Mouse (Mus musculus): Measurements from ENCODE around the gene Rab27a.
"Not testable (repeated sequence)": the region's sequence is repeated elsewhere in the genome, so short reads cannot be mapped to it uniquely, and the experiment has no call there.

Rab27a gene

DNA sequence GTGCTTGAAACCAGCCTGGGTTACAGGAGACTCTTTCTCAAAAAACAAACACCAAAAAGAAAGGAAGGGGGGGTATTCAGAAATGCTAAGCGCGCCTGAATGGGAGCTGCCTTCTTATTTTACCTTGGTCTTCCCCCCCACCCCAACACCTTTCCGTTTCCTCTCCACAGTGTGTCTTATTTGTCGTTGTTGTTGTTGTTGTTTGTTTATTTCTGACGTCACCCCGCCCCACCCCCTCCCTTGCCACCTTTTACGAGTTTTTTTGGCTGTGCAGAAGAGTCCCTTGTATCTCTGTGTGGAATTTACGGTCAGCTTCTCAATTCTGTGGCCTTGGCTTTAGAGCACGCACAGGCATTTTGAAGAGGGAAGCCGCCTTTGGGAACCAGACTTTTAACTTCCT, 1.1 kb downstream of the Rab27a start:
- no peak for DNase-seq (ENCODE audit: low spot score in 2 of 2)

DNA sequence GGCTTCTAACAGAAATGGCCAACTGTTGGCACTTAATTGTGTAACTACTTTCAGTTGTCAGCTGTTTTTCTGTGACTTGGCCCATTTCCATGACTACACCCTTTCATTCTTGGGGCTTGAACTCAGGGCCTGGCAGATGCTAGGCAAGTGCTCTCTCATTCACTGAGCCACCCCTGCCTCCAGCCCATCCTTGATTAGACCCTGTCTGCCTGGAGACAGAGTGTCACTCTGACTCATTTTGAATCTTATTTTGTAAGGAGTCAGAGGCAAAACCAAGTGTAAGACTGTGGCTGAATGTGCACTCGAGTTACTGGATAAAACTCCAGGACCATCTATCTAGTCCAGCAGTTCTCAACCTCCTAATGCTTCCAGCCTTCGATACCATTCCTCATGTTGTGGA, 3.3 kb downstream of the Rab27a start:
- DNase-seq (ENCODE audit: low spot score in 2 of 2) = no peak

DNA sequence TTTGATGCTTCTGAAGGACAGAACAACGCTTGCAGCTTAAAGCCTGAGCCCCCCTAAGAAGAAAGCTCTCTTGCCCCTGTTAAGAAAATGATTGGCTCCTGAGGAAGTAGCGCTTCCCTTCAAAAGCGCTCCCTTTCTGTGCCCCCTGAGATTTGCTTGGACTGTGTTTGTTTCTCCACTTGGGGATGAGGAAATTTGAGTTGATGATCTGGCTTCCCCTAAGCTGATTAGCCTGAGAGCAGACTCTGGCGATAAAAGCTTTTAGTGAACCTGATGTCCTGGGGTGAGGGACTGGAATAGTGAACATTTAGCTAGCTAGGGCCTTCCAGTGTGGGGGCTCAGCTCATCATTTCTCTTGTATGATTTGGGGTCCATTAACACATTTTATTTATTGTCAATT, 4.3 kb downstream of the Rab27a start:
- no peak for DNase-seq (ENCODE audit: low spot score in 2 of 2)

DNA sequence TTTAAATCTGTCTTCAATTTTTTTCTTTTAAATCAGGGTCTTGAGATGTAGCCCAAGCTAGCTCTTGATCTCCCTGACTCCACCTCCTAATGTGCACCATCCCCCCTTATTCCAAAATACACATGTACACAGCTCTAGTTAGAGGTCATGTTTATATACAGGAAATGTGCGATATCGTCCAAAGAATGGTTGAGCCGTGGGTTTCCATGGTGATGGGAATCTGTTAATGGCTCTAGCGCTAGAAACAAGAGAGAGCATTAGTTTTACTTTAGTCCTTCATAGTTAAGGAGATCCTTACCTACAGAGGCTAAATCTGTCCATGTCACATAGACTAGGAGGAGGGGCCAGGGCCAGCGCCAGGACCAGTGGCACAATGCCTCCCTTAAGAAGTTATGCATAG, 5.2 kb downstream of the Rab27a start:
- DNase-seq (ENCODE audit: low spot score in 2 of 2) = no peak

DNA sequence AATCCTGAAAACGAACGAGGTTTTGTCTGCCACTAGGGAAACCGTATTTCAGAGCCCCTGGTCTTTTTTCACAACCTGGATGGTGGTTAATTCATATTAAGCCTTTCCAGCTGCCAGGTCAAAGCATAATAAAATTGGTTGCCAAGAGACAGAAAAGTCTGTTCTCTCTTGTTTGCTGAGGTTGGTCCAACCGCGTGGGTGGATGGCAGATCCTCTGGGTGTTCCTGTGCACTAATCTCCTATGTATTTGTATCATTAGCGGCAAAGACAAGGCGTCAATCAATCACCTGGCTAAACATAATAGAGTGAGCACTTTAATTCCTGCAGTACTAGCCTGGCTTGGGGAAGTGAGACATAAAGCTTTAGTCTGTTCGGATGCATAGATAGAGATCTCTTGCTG, 6.0 kb downstream of the Rab27a start:
- DNase-seq (ENCODE audit: low spot score in 2 of 2) = no peak

DNA sequence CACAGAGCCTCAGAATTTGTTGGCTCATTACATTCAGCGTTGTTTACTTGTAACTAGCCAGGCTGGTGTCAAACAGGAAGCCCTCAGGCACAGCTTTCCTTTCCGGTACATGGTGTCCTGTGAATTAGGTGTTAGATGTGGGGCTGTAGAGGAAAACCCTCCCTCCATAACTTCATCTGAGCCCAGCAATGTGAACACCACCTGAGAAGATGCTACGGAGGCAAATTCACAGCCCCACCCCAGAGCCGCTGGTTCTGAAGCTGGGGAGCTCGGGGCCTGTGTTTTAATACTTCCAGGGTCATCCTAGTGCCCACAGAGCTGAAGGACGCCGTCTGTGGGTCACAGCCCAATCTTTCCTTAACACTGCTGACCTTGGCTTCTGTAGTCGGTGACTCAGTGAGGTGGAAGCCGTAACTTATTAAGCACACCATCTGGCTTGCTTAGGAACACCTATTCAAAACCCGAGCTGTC, 10.8 kb downstream of the Rab27a start:
- DNase-seq (ENCODE audit: low spot score in 2 of 2) = no peak

DNA sequence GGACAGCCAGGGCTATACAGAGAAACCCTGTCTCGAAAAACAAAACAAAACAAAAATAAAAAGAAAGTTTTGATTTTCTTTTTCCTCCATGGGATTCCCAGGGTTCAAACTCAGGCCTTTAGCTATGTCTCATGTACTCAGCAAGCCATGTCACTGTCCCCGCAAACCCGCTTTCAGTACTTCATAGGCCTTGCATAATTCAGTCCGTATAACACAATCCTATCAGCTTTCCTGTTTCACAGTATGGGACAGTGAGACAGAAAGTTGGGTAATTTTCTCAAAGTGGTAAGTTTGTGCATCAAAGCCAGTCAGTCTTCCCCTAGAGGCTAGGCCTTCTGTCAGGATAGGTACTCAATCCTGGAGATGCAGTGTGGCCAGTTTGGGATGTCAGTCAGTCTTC, 14.6 kb downstream of the Rab27a start:
- DNase-seq (ENCODE audit: low spot score in 2 of 2) = no peak

DNA sequence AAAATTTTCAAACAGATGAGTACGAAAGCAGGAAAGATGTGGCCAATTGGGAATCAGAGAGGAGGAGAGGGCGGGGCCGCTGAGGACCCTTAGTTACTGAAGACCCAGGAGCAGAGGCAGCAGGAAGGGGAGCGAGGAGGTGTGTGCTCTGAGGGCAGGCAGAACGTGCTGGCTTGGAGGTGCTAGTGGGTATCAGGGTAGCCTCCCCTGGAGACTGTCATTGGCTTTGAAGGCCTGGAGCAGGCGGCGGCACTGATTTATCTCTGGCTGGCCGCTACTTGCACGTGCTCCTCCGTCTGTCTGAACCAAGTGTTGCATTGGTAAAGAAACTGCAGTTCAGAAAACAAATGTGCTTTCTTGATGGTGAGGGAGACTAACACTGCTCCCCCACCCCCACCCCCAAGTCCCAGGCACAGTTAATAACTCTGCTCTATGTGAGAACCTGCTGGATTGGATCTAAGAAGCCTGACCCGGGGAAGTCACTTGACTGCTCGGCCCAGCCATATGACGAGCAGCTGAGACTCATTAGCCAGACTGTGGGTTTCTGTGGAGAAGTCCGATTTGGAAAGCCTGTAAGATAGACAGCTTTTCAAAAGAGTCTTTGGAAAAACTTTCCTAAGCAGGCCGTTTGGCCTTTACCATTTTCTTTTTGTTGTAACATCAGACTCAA, 19.1 kb downstream of the Rab27a start:
- no peak for DNase-seq (ENCODE audit: low spot score in 2 of 2)

DNA sequence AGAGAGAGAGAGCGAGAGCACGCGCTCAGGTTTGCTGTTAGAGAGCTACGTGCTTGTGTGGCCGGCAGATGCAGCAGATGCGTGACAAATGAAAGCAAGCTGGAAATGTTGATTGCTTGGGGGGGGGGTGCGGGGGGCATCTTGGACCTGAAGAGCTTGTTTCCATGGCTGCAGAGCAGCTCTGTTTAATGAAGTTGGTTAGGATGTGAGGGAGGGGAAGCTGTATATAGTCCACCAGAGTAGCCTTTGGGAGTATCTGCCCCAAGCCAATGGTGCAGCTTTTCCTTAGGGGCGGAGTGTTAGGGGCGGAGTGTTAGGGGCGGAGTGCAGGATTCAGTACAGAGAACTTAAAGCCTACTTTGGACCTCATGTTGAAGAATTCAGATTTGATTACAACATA, 22.4 kb downstream of the Rab27a start:
- no peak for DNase-seq (ENCODE audit: low spot score in 2 of 2)

DNA sequence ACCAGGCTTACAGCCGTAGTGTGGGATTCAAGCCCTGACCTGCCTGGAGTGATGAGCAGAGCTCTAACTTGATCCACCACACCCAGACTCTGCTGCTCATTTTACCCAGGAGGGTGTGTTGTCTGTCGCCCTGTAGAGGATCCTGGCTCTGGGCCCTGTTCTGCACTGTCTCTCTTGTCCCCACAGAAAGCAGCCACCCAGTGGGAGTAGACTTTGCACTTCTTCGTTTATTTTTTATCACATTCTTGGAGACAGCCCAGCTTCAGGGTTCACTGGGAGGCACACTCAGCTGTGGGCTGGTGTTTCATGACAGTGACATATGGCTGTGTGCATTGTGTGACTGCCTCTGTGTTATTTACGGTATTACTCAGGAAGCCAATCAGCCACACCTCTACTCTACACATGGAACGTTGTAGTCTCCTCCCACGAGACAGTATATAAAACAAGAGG, 23.6 kb downstream of the Rab27a start:
- peak; percentile 46 to 61 for DNase-seq (ENCODE audit: low spot score in 2 of 2)

DNA sequence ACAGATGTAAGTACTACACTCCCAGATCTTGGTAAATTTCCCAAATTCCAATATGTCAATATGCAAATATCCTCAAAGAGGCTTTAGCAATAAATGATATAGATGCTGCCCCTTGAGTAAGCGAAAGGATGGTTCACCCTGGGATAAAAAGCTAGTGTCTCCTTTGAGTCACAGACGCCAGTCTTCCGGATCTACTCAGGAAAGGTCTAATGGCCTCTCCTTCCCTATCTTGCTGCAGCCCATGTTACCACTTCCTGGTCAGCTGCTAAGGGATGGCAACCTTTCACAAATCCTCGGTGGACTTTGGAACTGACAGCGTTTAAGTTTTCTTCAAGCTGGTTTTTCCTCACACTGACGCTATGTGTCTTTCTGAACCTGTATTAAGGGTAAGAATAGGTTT, 24.0 kb downstream of the Rab27a start:
- DNase-seq (ENCODE audit: low spot score in 2 of 2) = no peak

DNA sequence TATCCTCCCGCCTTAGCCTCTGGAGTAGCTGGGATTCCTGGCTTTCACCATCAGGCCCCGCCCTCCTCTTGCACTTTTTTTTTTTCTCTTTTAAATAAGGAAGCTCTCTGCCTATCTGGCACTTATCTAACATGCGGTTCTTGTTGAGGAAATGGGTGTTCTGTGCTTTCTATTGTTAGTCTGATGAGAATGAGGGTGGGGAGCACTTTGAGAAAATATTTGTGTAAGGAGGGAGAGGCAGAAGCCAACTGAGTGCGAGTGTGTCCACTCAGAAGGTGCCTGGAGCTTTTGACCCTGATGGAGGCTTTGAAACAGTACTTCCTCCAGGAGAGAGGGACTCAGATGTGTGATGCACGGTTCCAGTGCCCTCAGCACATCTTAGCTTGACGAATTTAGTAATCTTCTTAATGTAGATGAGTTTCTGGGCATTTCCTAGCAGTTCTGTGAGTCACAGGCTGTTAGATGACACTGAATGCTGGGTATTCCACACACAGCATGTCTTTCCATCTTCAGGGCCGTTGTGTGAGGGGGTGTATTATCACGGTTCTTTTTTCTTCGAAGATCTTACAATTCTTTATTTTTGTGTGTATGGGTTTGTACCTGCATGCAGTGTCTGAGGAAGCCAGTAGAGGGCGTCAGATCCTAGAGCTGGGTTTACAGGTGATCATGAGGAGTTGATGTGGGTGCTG, 26.5 kb downstream of the Rab27a start:
- DNase-seq (ENCODE audit: low spot score in 2 of 2) = no peak

DNA sequence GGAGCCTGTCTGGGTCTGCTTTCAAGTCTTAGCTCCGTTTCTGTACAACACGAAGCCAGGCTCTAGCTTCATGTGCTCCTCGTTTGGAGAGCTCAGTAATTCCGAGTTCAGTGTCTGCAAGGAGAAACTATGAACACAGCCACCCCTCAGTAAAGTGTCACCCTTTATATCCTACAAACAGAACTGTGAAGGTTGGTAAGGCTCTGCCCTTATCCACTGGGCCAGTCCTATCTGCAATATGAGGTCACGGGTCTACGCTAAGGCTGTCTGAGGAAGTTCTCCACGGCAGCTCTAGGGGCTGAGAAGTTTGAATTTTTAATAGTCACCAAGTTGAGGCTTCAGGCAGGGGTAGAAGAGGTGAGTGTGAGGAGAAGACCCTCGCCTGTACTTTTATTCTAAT, 27.8 kb downstream of the Rab27a start:
- no peak for DNase-seq (ENCODE audit: low spot score in 2 of 2)

DNA sequence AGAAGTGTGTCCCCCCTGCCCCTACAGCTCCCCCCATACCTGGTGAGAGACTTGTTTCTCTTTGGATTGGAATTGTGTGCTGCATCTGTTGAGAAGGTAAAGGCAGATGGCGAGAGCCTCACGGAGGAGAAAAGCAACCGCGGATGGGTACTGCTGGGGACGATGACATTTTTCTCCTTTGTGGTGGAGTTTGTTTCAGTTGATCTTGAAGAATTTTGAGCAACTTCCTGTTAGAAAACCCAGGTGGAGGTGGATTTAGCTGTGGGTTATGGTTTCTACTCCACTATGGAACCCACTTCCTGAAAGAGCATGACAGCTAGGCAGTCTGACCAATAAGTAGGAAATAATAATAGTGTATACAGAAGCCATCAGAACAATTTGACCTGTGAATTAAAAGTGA, 28.5 kb downstream of the Rab27a start:
- no peak for DNase-seq (ENCODE audit: low spot score in 2 of 2)

DNA sequence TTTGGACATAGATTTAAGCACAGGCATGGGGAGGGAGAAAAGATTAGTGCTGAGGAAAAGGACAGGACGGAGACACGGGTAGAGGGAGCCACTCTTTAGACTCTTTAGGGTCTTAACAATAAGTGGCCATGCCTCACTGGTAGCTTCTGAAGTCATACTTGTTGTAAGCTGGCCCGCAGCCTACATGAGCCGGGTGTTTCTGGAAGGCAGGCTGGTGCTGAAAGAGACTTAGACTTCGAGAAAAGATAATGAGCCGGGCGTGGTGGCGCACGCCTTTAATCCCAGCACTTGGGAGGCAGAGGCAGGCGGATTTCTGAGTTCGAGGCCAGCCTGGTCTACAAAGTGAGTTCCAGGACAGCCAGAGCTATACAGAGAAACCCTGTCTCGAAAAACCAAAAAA, 34.7 kb downstream of the Rab27a start:
- not testable (repeated sequence) for DNase-seq (ENCODE audit: low spot score in 2 of 2)

DNA sequence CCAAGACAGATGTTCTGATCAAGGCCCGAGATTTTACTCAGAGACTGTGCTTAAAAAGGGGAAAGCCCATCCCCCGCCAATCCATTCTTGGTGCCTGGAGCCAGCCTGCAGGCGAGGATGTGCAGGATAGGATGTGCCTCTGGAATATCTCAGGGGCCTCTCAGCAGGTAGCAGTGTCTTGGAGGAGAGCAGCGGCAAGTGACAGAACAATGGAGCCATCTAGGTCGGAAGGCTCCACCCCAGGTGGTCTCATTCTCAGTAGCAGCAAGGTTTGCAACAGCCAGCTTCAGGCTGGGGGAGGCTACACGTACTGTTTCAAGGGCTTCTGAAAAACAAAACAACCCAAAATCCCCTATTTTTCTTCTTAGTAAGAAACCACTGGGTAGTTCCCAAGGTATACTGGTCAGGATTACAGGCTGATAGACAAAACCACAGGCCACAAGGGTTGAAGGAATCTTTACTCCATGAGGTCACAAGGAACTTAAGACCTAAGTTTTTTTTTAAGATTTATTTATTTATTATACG, 35.2 kb downstream of the Rab27a start:
- DNase-seq (ENCODE audit: low spot score in 2 of 2) = peak in 1 of 2 experiments; percentile 38

DNA sequence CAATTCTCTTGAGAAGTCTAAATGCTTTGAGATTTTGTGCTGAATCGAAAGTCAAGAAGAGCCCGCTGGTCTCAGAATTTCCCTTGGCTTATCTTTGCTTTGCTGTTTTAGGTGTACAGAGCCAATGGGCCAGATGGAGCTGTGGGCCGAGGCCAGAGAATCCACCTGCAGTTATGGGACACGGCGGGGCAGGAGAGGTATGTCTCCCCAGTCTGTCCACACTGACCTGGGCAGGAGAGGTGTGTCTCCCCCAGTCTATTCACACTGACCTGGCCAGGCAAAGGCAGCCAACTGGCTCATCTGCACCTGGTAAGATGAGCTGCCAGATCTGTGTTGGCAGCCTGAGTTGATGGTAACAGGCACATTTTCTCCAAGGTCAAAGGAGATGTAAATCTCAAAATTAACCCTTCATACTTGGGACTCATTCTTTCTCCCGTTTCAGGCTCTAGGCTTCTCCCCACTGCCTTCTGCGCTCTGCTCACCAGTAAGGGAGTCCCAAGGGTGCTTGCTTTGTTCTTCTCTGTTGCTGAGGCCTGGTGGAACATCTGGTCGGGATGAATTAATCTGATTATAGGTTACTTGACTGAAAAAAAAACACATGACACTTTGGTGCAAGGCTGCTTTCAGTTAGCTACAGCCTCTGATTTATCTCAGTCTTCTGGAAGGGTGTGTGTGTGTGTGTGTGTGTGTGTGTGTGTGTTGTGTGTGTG, 37.8 kb downstream of the Rab27a start:
- no peak for DNase-seq (ENCODE audit: low spot score in 2 of 2)

DNA sequence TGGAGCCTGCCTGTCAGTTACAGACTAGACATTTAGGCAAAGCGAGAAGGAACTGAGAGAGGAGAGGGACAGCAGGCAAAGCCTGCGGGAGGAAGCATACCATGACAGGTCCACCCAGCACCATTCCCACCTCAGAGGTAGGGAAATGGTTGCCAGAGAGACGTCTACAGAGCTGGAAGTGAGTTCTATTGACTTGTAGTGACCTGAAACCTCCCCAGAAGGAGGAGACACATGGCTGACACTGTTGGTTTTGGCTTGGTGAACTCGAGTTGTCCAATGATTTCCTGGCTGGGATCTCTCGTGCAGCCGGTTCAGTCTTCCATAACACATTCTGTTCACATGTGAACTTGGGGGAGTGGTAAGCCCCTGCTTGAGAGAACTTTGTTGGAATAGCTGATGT, 39.3 kb downstream of the Rab27a start:
- no peak for DNase-seq (ENCODE audit: low spot score in 2 of 2)

DNA sequence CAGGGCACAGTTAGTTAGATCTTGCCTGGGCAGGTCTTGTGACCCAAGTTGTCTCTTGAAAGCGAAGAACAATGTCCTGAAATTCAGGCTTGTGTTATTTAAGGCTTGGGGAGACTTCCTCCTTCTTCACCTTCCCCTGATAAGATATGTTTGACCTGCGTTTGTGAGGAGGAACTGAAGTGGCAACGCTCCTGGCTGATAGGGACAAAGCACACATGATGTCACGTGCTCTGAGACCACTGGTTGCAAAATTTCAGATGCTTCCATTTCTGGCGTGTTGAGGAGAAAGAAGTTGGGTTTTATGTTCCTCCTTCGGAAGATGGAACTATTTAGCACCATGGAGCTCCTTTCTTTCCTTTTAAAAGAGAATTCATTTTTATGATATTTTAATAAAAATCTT, 41.2 kb downstream of the Rab27a start:
- DNase-seq (ENCODE audit: low spot score in 2 of 2) = no peak

DNA sequence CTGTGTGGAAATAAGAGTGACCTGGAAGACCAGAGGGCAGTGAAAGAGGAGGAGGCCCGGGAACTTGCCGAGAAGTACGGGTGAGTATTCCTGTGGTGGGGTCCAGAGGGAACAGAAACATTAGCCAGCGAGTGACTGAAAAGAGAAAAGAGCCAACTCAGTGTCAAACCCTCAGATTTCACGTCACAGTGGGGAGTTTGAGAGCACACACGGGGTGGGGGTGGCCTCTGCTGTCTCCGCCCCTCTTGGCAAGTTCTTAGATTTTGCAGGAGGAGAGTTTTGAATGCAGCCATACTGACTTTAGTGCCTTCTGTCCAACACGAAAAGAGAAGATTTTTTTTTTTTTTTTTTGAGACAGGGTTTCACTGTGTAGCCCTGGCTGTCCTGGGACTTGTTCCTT, 42.5 kb downstream of the Rab27a start:
- no peak for DNase-seq (ENCODE audit: low spot score in 2 of 2)

DNA sequence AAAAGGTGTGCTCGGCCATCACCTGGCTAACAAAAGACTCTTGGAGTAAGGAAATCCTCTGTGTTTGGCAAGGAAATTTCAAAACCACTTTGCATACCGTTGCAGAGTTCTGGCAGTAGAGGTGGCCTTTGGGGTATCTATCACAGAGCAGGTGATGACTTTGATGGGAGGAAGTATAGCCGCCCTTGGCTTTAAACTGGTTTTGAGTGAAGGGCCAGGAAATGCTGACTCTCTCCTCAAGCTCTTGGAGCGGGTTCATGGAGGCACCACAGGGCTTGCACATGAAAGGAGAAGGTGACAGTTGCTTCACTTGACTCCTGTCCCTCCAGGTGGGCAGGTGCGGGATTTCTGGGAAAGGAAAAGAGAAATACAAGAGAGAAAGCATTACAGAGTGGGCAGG, 42.9 kb downstream of the Rab27a start:
- no peak for DNase-seq (ENCODE audit: low spot score in 2 of 2)

DNA sequence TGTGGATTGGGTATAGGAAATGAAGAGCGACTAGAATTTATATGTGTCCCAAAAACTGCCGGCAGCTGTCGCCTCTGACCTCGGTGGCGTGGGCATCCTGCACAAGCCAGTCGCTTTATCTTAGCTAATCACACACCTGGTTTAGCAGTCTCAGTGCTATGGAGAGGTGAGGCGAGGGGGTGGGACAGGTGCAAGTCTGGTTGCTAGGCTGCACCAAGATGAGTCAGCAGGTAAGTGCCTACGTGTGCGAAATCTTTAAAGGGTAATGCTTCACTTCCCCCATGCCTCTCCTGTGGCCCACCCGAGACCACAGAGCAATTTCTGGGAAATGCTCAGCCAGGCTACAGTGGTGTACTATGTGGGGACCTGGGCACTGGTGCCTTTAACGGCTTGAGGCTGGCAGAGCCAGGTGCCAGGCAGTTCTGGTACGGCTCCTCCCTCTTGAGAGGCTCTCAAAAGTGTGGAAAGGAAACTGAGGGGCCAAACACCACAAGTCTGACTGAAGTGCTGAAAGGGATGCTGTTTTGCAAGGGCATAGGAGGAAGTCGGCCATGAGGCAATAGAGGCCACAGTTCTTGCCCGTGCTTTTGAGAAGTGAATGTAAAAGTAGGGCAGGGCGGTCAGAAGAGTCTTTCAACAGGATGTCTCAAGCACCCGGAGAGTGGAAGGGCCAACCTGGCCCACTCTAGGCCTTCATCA, 44.7 kb downstream of the Rab27a start:
- DNase-seq (ENCODE audit: low spot score in 2 of 2) = peak in 1 of 2 experiments; percentile 29
